Mouse (Mus musculus) adrenal gland (tissue): Measurements from ENCODE around the gene Sft2d2.

Experiments
- intact Hi-C: fragments of 180-260 bp; cut with DNase I; formaldehyde crosslinking; loops from one replicate; pipeline ENCODE4 v1.15.1; 2025
- long read RNA-seq, 2 experiments: library from polyadenylated mRNA; unstranded; transcript quantifications; one replicate each; pipeline ENCODE4 v2.0.0; 2020; ENCODE audit warnings: borderline replicate concordance in 1 of 2; ENCODE audit not compliant: insufficient replicate concordance in 1 of 2

Sft2d2 gene
- long read RNA-seq, experiment 1, full-length matches to known transcripts = 9 of 20 reads
- long read RNA-seq, experiment 1, partial matches to known transcripts = 0 of 20 reads
- long read RNA-seq, experiment 1, other reads (novel, unspliced or antisense) = 11 of 20 reads
- long read RNA-seq, experiment 2, full-length matches to known transcripts = 4 of 11 reads
- long read RNA-seq, experiment 2, partial matches to known transcripts = 0 of 11 reads
- long read RNA-seq, experiment 2, other reads (novel, unspliced or antisense) = 7 of 11 reads

DNA sequence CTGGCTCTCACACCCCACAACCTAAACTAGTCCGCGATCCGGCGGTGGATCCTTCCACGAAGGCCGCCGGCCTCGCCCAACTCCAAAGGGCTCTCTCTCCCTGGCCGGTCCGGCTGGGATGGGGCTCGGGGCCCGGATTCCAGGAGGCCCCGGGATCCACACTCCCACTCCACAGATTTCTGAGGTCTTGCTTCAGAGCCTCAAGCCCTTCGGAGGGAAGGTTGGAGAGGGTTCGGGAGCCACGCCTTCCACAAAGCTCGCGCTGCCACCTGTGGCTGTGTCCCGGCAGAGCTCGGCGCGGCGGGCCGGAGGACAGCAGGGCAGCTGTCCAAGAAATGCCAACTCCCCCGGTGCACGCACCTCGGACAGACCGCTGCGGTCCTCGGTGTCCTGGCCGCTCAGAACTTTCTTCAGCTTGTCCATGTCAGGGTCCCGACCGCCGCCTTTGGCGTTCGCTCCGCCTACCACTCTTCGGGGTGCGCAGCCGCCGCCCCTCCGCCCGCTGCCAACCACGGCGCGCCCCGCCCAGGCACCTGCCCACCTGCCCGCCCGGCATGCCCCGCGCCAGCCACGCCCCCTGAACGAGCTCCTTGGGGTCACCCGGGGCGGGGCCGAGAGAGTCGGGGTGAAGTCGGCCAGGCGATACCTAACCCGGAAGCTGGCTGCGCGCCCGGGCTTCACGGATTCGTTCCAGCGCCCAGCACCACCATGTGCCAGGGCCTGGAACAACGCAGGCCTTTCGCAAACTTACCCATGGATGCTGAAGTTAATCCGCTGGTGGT lies at the start of gene Sft2d2:
Gene Sft2d2, minus strand, starts transcription at position 559 of the 782 bp plus-strand sequence.
- intact Hi-C loops = loop anchor here (2.0 kb wide), 1 partner anchor 43 kb away; the partner anchor contains the start of gene Tiprl

DNA sequence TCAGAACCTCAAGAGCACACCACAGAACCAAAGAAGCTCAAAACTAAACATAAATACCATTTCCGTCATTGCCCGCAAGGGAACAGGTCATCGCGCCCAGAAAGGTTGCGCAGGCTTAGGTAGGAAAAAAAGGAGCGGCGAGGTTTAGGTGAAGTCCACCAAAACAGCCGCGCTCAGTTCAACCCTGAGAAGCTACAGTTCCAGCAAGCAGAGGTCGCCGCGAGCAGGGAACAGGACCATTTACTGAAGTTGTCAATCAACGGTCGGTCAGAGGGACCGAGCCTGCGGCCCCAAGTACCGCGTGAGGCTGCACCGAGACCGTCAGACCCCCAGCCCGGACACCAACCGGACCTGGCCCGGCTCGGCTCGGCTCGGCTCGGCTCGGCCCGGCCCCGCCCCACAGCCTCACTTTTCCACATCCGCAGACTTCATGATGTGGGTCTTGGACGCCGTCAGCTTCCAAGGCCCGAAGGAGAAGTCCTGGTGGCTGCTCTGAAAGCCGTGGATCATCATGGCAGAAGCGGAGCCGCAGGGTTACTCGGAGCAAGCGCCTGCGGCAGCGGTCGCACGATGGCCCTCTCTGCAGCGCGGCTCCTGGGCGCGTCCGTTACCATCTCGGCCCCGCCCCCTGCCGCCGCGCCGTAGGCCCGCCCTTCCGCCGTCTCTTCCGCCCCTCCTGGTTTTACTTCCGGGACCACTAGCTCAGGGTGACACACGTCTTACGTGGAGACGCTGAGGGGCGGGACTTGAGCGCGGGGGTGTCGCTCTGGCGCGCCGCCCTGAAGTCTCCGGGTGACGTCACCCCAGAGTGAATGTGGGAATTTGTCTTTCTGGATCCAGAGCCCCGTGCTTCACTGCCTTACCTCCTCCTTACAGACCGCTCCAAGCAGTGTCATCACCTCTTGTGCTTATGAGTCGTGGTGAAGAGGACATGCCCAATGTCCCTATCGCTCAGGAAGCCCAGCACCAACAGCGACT lies 42.4 kb upstream of the Sft2d2 start, which contains the start of gene Tiprl:
Gene Tiprl, minus strand, starts transcription at position 676 of the 978 bp plus-strand sequence.
- intact Hi-C loops = loop anchor here (2.0 kb wide), 1 partner anchor 42 kb away; the partner anchor contains the start of gene Sft2d2

DNA sequence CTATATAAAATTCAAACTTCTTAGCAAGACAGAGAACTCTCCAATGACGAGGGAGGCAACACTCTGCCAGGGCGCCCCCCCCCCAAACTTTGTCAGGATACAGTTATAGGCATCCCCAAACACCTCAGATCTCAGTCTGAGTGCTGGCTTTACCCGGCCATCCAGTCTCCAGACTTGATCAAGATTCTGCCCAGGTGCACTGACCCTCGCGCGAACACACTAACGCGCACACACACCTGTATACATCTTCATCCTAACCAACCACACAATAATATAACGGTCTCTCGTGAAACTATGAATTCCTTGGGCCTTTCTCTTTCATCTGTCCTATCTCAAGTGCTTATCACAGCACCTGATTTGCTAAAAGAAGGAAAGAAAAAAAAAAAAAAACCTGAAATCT lies 41.6 kb upstream of the Sft2d2 start:
- intact Hi-C loops = loop anchor here (2.0 kb wide), 1 partner anchor 41 kb away; the partner anchor contains the start of gene Sft2d2

DNA sequence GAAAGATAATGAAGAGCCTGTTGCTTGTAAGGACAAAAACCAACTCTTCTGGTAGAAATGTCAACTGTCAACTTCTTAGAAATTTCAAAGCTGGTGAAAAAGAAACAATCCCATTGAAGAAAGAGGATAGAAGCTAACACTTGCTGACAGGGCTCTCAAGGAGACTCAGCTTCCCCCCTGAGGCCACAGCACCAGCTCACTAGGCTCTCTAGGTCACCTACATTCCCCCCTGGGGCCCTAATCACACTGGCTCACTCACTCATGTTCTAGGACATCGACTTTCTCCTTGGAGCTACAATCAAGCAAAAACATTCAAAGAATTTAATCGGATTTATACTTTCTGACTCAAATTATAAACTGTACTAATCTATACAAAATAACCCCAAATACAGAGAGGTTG lies 39.6 kb upstream of the Sft2d2 start:
- intact Hi-C loops = no loop called here

DNA sequence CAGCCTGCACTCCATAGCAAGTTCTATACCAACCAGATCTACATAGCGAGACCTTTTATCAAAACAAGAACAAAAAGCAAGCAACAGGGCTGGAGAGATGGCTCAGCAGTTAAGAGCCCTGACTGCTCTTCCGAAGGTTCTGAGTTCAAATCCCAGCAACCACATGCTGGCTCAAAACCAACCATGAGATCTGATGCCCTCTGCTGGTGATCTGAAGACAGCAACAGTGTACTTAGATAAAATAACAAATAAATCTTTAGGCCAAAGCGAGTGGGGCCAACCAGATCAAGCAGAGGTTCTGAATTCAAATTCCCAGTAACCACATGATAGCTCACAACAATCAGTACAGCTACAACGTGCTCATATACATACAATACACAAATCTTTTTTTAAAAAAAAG lies 36.5 kb upstream of the Sft2d2 start:
- intact Hi-C loops = no loop called here

DNA sequence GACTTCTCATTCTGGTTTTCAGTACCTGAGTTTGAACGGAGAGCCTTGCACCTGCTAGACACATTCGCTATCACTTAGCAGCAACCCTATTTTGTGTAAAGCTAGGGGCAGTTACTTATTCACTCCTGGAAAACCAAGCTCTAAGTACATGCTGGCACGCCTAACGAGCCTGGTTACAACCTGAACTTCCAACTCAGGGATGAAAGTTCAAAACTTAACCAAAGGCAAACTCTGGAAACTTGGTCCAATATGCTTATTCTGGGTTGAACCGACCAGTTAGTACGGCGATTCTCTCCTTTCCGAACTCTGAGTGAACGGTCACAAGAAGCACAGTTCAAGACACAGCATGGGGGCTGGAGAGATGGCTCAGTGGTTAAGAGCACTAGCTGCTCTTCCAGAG lies 35.3 kb upstream of the Sft2d2 start:
- intact Hi-C loops = no loop called here

DNA sequence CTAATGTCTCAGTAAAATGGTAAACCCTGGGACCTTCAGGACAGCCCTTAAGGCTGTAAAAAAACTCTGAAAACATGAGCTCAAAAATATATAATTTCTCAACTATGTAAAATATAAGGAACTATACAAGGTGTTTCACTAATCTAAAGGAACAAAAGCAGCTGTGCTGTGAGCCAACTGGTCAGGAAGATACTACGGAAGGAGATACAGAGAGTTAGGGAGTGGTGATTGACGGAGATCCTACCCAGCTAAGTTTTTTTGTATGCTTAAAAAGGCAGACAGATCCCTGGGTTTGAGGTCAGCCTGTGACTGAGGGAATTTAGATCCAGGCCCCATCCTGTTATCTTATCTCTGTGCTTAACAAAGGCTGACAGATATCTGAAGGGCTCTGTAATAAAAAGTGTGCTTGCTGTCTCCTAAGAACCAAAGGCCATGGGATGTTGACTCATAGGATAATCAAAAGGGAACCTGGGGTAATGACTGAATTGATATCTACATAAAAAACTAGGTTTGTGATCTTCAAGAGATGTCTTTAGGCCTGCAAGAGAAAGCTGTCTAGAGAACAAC lies 22.9 kb upstream of the Sft2d2 start:
- intact Hi-C loops = no loop called here

DNA sequence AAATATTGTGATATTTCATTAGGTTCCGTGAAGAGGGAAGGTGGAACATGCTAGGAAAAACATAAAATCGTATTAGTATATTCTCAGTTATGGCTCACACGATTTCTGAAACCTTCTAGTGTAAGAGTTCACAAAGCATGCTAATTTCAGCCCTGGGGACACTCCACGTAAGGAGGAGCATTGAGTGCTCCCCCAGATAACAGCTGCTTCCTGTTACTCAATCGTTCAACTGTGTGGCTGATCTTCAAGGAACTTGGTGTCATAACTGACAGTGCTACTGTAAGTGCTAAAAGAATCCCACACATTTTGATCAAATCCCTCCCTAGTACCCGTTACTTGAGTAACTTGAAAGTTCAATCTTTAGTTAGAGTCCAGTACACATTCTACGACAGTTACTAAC lies 21.6 kb upstream of the Sft2d2 start:
- intact Hi-C loops = no loop called here

DNA sequence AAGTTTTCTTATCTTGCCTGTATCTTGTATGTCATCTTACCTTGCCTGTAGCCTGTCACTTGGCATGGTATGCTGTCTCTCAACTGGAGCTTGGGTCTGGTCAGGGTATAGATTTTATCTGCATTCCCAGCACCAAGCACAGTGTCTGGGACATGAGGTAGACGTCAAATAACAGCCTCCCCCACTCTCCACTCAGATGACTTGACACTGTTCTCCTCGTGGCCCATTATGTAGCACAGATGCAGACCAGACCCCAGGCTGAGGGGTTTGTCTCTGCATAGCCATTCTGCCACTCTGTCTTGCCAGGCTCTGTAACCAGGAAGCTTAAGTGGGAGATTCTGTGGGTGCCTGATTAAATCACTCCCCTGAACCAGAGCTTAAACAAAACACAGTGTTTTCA lies 11.4 kb upstream of the Sft2d2 start:
- intact Hi-C loops = no loop called here

DNA sequence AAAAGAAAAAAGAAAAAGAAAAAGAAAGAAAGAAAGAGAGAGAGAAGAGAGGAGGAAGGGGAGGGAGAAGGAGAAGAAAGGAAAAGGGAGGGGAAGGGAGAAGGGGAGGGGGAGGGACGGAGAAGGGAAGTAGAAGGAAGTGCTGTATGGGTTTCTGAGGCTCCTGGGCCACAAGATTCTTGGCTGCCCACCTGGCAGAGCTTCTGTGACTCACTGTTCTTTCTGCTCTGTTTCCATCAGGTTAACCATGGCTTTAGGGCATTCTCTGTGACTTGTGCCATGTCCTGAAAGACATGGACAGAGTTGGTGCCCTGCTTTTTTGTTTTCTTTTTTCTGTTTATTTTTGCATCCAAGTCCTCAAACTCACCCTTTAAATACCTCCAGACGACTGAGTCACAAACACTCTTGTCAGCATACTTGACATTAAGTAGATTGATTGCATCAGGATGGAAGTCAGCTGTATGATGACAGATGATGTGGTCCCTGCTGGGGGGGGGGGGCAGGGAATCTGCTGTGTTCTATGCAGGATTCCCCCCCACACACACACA lies 9.3 kb upstream of the Sft2d2 start:
- intact Hi-C loops = no loop called here

DNA sequence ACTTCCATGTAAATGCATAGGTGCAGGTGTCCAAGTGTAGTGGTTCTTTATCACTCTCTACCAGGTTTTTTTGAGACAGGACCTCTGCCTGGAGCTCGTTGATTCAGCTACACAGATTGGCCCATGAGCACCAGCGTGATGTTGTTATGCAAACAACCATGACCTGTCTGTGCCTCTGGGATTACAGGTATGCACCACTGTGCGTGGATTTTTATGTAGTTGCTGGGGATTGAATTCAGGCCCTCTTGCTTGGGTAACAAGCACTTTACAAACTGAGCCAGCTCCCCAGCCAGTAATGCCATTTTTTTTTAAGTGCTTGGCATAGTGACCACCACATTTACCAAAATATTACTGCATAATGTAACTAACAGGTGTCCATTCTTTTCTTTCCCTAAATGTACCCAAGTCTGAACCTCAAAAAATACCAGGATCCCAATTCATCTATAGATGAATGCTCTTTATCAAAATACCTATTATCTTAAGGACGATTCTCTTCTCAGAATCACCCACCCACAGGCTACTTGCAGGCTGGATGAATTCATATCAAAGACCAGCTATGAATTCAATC lies 7.3 kb upstream of the Sft2d2 start:
- intact Hi-C loops = no loop called here

DNA sequence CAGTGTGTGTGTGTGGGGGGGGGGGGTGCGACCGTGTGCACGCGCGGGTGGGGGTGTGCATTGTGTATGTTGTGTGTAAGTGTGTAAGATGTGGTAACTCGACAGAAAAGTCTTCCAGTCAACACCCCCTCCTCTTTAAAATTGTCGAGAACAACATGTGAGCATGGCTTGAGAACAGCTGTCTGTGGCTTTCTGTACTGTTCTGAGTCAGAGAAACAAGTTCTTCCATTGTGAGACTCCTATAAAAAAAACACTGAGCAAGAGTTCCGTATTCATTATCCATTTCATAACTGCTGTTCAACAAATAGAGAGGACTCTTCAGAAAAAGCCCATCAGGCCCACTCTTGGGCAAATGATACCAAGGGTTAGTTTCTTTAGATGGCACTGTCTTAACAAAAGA lies 6.5 kb upstream of the Sft2d2 start:
- intact Hi-C loops = no loop called here

DNA sequence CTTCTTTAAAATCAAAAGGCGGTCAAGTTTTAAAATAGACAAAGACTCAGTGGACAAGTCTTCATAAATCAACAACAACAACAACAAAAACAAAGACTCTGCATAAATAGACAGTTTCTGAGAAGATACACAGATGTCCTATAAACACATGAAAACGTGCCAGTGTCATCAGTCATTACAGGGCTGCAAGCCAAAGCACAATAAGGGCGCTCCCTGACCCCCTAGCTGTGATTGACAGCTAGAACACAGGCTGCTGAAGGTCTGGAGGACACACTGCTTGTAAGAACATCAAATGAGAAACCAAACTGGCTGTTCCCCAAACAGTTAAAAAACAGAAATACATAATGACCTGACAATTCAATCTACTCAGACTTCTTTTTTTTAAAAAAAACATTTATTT lies 5.4 kb upstream of the Sft2d2 start:
- intact Hi-C loops = no loop called here

DNA sequence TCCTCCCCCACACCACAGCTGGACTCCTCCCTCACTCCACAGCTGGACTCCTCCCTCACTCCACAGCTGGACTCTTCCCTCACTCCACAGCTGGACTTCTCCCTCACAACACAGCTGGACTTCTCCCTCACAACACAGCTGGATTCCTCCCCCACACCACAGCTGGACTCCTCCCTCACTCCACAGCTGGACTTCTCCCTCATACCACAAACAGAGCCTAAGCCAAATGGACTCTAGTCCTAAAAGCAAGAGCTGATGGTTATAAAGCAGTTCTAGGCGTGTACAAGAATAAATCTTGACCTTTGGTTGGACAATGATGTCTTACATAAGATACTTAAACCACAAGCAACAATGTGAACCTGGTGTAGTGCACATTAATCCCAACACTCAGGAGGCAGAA lies 4.7 kb upstream of the Sft2d2 start:
- intact Hi-C loops = no loop called here

DNA sequence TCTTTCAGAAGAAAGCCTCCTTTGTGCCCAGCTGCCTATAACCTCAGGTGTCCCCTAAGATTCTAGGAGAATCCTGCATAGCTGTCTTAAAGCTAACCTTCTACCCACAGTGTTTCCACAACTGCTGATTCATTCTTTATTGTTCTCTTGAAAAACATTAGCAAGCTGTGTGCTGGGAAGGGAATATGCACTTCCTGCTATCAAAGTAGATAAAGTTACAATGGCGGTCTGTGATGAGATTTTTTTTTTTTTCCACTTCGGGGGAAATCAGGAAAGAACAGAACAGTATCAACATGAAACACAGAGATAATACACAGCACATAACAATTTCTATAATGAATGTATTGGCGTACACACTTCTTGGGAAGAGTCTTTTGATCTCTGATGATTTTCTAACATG lies 3.6 kb upstream of the Sft2d2 start:
- intact Hi-C loops = no loop called here

DNA sequence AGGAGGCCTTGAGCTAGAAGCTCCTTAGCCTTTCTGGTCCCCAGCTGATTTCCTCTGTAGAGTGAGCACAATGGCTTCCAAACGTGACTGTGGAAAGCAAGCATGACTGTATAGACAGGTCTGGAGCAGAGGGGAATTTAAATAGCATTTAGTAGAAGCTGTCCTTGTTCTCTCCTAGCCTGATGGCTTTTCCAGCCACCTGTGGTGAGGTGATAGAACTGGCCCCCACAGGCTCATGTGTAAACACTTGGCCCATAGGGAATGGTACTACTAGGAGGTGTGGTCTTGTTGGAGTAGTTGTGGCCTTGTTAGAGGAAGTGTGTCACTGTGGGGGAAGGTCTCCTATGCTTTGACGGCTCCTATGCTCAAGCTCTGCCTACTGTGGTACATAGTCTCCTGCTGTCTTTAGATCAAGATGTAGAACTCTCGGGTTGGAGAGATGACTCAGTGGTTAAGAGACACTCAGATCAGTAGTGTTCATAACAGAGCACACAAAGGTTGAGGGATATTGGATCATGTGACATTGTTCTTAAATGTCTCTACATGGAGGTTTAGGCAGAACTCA lies 1.2 kb upstream of the Sft2d2 start:
- intact Hi-C loops = loop anchor here (2.0 kb wide), 1 partner anchor 41 kb away; the partner anchor contains the start of gene Tiprl

DNA sequence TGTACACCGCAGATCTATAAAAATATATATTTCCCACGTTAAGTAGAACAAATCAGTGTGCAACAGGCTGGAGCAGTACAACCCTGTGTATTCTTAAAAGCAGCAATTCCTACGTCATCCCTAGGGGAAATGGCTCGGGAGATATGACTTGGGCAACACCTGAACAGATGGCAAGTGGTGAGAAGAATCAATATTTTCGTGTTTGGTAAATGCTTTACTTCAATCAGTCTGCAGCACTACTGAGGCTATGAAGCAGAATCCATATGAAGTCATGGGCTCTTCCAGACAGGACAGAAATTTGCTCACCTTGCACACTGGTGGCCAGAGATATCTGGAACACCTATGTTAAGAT lies 400 bp upstream of the Sft2d2 start:
- intact Hi-C loops = loop anchor here (2.0 kb wide), 1 partner anchor 42 kb away; the partner anchor contains the start of gene Tiprl

DNA sequence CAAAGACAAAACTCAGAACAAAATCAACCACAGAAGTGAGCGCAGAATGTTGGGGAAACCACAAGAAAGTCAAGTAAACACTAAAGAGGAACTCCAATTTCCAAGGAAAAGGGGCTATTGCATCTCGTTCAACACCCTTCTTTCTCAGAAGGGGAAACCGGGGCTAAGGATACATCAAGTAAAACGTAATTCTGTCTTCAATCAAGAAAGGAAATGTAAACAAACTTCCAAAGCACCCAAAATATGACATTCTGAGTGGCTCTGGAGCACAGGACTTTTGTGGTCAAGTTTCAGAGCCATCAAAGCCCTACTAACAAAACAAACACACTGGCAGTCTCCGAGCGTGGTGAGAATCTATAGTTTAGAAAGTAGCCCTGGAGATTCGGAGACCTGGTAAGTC lies 812 bp downstream of the Sft2d2 start:
- intact Hi-C loops = no loop called here

DNA sequence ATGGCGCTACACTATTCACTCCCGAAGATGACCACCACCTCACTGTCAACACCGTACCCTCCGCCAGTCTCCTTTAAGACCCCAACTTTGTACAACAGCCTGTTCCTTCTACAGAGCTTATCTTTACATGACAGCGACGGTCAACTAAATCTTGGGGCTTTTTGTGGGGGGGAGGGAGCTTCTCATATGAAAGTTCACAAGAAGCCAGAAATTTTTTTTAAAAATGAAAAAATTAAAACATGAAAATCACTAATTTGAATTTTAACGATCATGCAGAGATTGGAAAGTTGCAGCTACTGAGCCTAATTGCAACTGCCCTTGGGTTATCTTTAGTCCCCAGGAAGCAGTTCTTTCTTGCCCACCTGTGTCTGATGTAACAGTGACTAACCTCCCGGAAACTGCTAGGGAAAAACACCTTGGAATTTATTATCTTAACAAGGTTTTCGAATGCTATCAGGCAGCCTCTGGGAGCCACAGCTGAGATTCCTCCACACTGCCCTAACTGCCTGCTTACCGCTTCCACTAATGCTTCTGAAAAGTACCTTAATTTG lies 1.4 kb downstream of the Sft2d2 start:
- intact Hi-C loops = no loop called here

DNA sequence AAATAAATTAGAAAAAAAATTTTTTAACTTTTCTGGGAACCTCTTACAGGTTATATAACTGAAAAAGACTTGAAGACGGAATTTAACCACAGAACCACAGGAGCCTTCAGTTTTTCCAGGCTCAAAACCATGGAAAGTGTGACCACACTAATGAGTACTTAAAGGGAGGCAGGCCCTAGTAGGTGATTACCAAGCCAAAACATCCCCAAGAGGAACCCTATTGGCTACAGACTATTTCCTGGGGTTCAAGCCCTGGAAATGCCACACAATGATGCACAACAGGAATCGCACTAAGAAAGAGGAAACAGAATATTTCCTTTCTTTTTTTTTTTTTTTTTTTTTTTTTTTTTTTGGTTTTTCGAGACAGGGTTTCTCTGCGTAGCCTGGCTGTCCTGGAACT lies 2.1 kb downstream of the Sft2d2 start:
- intact Hi-C loops = no loop called here
